Mouse (Mus musculus) thymus, adult 2 months (tissue): ENCODE measurements around the gene Rerg.

Source experiments
- CTCF ChIP-seq: fragments of 200-500 bp; IDR thresholded peaks from 2 replicates; pipeline ENCODE4 v1.5.1; 2012; ENCODE audit warnings: mild to moderate bottlenecking, control low read depth, low read length, moderate library complexity, borderline replicate concordance; ENCODE audit not compliant: control insufficient read depth, poor library complexity, insufficient read depth; ENCODE audit errors: extremely low read depth
- POLR2A ChIP-seq: fragments of 200-500 bp; IDR thresholded peaks from 2 replicates; pipeline ENCODE4 v1.6.1; 2012; ENCODE audit warnings: mild to moderate bottlenecking, low read length, control low read depth, moderate library complexity; ENCODE audit not compliant: control insufficient read depth, poor library complexity, insufficient read depth; ENCODE audit errors: extremely low read depth

GRCm38 (mm10) chr6:137029931-137030610, 140.2 kb downstream of the Rerg start:
- no peak for TF ChIP-seq CTCF
- TF ChIP-seq POLR2A = no peak
